Mouse (Mus musculus) adrenal gland, adult 2 months (tissue): ENCODE measurements around the gene Nkg7. TPM values are rescaled to one million over a fixed set of nuclear protein-coding genes. Genes with fewer than 3 reads are reported as not detected.

Experiments used
- DNase-seq: peaks from one replicate; pipeline ENCODE4 v3.0.0; 2021
- polyA plus RNA-seq: library from polyadenylated mRNA; depleted of rRNA; stranded (reverse); fragments of >200 nt; gene quantifications from 2 replicates; pipeline ENCODE4 v1.2.3, GENCODE M21; 2012
- total RNA-seq, 2 experiments: library from RNA; stranded (reverse); gene quantifications; 2 replicates each; pipeline ENCODE4 v1.2.3; 2021

The Nkg7 gene
- total and polyA plus RNA-seq, 3 experiments = 0.61 to 2.6 (median 1.2) TPM

- no peak for DNase-seq
These were observed 10.9 kb downstream of the Nkg7 start for GRCm38 (mm10) chr7:43447801-43448200.

- DNase-seq = no peak
These were observed 11.4 kb downstream of the Nkg7 start for GRCm38 (mm10) chr7:43448246-43448645.

- DNase-seq = no peak
These were observed 12.9 kb downstream of the Nkg7 start for GRCm38 (mm10) chr7:43449811-43450210.

GRCm38 (mm10) chr7:43451726-43452125 is 14.9 kb downstream of the Nkg7 start:
- DNase-seq = no peak

GRCm38 (mm10) chr7:43452609-43453008 is 15.7 kb downstream of the Nkg7 start:
- peak; percentile 51 for DNase-seq

DNA sequence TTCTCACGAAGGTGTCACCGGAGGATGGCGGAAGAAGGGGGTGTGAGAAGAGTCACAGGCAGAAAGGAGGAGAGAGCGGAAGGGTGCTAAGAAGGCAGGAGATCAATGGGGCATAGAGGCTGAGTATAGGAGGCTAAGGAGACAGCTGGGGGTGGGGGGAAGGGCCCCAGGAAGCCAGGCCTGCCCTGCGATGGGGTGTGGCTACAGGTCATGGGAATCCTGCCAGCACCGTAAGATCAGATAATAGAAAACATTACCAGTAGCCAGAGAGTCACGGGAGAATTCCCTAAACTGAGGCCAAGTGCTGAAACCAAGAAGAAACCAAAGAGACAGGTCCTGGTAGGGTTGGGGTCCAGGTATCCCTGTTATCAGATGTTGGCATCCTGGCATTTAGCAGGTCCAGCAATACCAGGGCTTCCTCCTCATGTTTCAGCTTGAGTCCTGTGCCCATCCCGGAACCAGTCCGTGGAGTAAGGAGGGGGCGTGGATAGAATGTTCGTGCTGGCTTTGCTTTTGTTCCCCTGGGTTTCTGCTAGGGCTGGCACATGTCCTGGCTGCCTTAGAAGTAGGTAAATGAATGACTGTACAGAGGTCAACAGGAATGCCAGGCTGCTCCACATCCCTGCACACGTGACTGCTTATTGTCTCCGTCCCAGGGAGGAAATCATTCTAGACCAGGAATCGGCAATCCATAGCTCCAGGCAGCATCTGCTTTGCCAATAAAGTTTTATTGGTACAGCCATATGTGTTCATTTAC is 16.9 kb downstream of the Nkg7 start:
- DNase-seq = peak; percentile 33

DNA sequence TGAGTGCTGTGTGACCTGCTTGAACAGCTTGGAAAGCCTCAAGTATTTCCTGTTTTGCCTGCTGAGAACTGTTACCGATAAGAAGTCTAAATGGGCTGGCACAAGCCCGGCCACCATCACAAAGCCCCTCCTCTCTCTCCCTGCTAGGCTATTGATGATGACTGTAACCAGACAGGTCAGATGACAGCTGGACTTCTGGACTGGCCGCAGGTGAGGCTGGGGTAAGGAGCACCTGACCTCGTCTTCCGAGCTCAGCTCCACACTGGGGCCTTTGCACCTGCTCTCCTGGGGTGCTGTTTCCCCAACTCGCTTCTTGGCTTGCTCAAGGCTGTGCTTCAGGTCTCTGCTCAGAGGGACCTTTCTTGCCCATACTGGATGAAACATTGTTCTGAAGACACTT is 17.5 kb downstream of the Nkg7 start:
- no peak for DNase-seq

DNA sequence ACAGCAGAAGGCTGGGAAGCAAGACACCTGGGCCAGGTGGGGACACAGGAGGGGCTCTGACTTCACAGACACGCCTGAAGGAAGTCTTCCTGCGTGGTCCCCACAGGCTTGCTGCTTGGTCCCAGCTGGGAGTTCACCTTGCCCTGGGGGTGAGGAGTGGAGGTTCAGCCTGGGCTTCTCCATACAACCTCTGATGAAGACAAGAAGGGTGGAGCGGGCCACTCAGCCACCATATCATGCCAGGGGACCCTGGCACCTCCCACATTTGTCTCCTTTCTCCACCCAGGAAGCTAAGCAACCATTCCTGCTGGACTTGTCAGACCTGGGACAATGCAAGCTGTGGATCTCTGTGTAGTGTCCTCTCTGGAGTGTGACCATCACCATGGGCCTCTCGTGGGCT is 26.0 kb downstream of the Nkg7 start, which contains the start of gene Vsig10l:
Gene Vsig10l (plus strand): TSS at position 301 of the 400 bp plus-strand sequence.
- no peak for DNase-seq

DNA sequence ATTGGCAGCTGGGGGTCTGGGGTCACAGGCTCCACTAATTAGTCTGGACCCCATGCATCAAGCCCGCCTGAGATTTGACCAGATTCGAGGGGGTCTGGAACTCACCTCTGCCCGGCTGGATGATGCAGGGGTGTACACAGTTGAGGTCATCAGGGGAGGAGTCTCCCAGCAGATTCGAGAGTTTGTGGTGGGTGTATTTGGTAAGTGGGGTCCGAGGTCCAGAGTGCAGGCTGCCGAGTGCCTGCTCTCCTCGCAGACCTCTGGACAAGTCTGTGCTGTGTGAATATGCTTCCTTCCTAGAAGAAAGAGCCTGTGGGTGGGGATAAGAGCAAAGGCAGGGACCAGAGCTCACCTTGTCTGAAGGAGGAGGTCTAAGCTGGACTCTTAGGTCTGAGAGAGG is 27.1 kb downstream of the Nkg7 start:
- DNase-seq = no peak

DNA sequence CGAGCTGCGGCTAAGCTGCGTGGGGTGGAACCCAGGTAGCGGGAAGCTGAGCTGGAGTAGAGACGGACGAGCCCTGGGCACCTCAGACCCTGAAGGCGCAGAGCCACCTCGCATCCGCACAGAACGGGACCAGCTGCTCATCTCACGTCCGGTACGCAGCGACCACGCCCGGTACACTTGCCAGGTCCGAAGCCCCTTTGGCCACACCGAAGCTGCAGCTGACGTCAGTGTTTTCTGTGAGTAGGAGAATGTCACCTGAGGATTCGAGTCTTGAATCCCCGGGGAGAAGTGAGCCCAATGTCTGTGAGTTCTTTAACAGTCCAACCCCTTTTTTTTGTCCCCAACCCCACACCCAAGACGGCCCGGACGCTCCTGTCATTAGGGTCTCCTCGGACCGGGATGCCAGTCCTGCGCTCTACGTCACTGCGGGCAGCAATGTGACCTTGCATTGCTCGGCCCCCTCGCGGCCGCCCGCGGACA is 28.0 kb downstream of the Nkg7 start:
- no peak for DNase-seq

DNA sequence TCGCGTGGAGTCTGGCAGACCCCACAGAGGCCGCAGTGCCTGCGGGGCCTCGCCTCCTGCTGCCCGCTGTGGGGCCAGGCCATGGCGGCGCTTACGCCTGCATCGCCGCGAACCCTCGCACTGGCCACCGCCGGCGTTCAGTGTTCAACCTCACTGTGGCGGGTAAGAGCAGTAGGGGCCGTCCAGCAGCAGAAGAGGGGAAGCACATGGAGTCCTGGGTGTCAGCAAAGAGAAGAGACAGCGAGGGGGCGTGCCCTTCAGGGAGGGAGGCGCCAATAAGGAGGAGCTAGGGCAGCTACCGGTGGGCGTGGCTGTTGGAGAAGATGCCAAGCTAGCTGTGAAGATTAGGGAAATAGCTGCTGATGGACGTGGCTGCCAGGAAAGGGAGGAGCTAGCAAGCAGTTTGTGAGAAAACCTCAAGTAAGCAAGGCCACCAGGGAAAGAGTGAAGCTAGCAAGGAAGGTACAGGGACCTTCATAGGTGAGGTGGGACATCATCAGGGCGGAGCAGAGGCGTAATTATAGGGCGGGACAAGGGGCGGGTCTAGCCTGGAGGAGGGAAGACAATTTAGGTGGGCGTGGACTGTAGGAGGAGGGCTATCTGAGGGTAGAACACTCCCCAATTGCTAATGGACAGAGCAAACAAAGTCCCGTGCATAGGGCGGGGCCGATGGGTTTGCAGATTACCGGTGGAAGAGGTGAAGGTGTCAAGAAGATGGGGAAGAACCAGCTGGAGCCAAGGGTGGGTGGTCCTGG is 28.6 kb downstream of the Nkg7 start:
- peak; percentile 91 for DNase-seq

DNA sequence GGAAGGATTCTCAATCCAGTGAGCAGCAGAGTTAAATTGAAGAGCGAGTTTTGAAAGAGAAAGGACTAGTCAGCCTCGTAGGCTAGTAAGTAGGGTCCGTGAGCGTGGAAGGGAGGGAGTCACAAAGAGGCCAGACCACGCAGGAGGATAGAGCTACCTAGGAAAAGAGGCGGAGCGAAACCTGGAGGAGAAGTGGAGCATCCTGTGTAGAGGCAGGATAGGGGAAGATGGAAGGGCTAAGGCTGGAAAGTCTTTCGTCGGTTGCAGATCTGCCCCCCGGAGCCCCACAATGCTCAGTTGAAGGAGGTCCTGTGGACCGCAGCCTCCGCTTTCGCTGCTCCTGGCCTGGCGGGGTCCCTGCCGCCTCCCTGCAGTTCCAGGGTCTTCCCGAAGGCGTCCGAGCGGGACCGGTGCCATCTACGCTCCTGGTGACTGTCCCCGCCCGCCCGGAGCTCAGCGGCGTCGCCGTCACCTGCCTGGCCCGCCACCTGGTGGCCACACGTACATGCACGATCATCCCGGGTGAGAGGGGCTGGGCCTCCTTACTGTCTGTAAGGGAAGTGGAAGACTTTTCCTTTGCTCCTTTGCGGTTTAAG is 29.3 kb downstream of the Nkg7 start:
- peak; percentile 87 for DNase-seq

- no peak for DNase-seq
These were observed 33.5 kb downstream of the Nkg7 start for GRCm38 (mm10) chr7:43470373-43470772.

GRCm38 (mm10) chr7:43475706-43476105 is 38.8 kb downstream of the Nkg7 start:
- no peak for DNase-seq

GRCm38 (mm10) chr7:43476376-43476775 is 39.5 kb downstream of the Nkg7 start:
- DNase-seq = no peak

- DNase-seq = peak; percentile 58
These were observed 44.3 kb downstream of the Nkg7 start for GRCm38 (mm10) chr7:43481191-43481590.

- no peak for DNase-seq
These were observed 45.3 kb downstream of the Nkg7 start for GRCm38 (mm10) chr7:43482090-43482716.

DNA sequence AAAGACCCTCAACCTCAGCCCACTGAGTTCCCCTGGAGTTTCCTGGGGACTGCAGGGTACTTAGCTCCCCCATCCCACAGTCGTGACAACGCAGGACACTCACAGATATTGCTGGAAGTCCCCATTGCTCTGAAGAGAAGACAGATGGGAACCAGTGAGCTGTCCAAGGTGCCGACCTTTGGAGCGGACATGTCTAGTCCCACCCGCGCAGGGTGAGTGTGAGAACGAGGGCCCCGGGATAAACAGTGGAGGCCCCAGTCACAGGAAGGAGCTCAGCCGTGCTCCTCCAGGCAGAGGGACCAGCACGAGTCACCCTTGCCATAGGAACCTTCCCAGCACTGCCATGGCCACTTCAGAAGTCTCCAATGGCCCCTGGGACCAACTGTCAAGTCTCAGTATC is 46.4 kb downstream of the Nkg7 start:
- no peak for DNase-seq
